Mouse (Mus musculus) brain, embryonic 18.5 days (tissue): ENCODE data around the gene Disc1.

Experiments
- DNase-seq: peaks from one replicate; pipeline ENCODE4 v3.0.0-alpha.2; 2012; ENCODE audit warnings: low read depth, low spot score

Gene Disc1

DNA sequence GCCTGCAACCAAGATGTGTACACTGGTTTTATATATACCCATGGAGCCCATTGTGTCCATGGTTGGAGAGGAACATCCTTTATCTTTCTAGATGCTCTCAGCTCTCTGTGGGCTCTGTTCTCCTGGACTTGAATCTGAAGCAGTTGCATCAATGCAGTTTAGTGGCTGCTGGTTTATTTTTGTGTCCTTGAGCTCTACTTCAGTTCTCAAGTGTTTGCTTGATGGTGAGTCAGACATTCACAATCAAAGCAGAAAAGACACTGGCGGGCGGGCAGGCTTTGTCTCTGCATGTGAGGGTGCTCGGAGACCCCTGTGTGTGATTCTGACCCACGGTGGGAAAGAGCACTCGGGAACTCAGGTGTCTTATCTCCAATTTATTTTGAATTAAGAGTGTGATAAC is 166.6 kb downstream of the Disc1 start:
- DNase-seq: no peak

DNA sequence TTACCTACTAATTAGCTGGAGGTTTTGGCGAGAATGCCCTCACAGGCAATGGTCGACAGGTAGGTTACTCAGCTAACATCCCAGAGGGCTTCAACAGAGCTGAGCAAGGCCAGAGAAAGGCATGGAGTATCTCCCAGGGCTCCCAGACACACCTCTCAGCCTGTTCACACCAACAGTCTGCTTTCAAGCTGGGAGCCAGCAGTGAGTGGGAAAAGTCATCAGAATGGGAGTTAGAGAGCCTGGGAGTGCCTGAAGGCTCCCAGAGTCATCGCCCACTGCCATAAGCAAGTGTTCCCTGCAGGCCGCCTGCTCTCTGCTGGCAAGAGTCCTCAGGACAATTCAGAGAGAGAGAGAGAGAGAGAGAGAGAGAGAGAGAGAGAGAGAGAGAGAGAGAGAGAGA is 167.1 kb downstream of the Disc1 start:
- no peak for DNase-seq

DNA sequence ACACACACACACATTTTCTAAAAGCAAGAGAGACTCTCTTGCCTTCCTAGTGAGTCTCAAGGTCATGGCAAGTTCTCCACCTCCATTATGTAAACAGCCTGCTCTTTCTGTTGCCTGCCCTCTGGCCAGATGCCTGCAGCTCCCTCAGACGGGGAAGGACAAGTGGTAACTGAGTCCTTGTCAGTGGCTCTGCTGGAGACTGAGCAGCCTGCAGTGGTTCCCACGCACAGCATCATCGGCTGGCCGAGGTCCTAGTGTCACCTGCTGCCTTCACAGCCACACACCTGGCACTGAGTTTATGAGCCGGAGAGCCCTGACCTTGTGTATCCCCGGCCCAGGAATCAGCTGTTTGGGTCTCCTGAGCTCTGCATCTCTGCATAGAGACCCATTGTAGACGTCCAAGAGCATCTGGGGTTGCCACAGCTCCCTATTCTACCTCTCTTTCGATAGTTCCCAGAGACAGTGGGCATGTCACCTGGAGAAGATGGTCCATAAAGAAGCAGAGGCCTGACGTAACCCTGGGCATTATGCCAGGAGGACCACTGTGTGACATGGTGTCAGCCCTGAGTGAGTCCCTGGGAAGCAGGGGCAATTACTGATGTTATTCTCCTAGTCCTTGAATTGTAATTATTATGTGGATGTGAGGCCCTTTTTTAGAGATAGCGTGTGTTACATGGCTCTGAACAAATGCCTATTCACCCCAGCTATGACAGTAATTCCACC is 169.2 kb downstream of the Disc1 start:
- no peak for DNase-seq

DNA sequence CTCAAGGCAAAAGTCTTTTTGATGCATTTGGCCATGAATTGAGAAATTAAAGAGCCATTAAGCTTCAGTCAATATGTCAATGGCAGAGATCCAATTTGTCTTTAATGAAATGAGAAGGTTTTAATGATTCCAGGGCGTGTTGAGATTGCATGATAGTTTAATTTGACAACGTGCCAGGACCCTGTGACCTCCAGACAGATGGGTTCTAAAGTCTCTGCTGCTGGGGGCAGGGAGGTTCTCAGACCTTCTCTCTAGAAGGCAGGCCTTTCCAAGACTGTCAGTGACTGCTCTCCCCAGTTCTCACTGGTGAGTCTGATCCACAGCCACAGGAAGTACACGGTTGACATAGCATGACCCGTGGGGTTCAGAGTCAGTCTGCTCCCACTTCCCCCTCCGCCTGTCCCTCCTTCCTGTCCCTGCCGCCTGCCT is 170.3 kb downstream of the Disc1 start:
- no peak for DNase-seq

DNA sequence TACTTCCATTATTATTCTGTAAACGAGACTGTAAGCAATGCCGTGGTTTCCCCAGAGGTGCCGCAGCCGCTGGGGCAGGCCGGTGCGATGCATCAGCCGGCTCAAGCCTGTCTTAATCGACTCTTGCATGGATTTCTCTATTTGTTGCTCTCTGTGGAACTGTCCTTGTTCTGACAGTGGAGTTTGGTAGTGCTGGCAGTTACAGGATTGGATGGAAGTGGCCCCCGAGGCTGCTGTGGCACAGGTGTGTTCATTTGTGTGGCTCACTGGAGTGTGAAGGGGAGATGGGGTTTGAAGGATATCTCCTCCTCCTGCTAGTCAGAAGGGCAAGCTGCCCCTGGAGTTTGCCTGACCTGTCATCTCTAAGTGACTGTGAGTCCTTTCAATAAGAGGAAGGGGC is 171.3 kb downstream of the Disc1 start:
- no peak for DNase-seq

DNA sequence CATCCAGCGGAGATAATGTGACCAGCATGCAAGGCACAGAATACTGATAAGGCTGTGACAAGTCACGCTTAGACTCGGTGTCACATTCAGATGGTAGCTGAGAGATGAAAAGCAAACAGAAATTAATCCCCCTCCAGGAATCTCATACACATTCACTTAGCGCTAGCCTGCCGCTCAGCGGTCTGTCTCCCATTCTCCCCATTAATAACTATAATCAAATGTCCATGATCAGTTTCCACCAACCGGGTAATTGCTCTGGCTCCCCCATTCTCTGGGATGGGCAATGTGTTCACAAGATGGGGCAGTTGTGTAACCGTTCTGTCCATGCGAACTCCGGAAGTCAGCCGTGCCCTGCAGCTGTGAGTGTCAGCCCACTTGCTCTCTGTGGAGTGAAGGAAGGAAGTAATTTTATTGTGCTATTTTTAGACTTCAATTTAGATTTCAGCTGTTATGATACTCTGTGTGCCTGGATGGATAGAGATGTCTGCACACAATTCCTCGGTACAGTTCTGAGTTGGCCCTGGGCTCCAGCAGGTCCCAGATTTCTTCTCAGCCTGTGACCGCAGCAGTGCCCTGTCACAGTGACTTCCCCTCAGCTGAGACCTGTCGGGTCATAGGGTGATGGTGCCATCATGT is 173.1 kb downstream of the Disc1 start:
- no peak for DNase-seq

DNA sequence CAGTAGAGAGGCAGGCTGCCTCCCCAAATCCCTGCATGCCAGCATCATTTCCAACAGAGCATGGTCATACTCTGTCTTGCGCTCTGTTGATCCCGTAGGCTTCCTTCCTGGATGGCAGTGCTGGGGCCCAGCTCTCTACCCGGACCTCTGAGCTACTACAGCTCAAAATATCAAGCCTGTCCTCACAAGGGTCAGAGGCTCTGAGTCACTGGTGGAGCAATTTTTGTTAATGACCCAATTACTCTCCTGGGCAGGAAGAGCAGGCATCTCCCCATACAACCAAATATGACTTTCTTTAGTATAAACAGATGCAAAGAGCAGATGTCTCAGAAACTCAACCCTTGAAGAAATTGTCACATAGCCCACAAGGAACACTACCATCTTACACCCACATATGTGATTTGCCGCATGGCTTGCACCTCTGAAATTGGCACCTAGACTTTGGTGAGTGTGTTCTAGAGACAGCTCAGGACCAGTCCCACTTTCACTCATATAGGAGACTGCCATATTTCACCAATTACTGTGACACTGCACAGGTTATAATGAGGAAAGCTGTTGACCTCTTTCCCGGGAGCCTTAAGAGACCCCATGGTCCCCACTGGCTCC is 176.6 kb downstream of the Disc1 start:
- no peak for DNase-seq

DNA sequence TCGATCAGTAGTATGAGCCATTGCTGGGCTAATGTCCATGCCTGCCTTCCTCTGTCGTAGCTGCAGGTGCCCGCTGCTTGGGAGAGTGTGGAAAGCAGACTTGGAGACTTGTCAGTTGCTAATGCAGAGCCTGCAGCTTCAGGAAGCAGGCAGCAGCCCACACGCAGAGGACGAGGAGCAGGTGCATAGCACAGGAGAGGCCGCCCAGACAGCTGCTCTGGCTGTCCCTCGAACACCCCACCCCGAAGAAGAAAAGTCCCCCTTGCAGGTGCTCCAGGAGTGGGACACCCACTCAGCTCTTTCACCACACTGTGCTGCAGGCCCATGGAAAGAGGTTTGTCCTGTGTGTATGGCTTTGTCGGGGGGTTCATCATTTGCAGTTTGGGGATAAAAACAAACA is 178.7 kb downstream of the Disc1 start:
- no peak for DNase-seq

DNA sequence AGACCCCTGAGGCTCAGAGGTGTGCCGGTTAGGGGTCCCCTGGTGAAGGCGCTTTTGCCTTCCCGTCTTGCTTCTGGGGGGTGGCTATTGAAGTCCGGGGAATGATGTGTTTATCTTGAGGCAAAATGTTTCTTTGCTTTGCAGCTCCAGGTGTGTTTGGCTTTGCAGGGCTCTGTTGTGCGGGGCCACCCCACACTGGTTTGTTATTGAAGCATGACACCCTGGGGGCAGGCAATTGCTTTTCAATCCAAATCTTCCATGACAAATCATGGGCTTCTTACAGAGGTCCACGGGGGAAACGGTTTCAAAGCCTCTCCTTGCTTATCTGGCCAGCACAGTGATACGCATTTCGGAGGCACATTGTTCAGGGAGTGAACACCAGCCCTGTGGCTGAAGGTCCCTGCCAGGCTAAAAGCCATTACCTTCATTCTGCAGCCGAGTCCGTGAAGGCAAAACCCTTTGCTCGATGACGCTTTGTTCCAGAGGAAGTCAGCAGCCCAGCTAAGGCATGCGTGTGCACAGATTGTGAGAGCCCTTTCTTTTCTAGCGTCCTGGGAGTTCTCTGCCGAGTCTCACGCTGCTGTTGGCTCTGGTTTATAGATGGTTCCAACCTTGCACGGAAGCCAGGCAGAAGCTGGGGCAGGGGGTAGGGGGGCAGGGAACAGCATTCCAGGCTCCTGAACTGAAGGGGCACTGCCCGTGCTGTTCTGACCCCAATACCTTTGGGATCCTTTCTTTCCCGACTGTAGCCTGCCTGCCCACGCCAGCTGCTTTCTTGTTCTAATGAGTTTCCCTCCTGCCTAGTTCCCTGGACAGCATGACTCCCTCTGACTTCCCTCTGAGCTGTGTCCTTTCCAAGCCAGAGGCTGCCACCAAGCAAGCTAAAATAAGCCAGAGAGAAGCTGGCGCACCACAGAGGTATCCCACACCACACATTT is 182.2 kb downstream of the Disc1 start:
- DNase-seq: no peak

DNA sequence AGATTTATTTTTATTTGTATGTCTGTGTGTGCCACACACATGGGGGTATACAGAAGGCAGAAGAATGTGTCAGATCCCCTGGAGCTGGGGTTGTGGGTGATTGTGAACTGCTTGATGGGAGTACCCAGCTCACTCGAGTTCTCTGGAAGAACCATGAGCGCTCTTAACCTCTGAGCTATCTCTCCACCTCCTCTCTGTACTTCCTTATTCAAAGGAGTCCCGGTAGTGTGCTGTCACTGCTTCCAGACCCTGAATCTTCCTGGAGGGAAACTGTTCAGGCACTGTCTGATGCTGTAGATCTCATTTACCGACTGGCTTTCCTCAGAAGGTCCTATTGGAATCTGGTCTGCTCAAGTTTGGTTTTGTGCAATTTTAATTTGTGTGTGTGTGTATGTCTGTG is 186.8 kb downstream of the Disc1 start:
- no peak for DNase-seq

DNA sequence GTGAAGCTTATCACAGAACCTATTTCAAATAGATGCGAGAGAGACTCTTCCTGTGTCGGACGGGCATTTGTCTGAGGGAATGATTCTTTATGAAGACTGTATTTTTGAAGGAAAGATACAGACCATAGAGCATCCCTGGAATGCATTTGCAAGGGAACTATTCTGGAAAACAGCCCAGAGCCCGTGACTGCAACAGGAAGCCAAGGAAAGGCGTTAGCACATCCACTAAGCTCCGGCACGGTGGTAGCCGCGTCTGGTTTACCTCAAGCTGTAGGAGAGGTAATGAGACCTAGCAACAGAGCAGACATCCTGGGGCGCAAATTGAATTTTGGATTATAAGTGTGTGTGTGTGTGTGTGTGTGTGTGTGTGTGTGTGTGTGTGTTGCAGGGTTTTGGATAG is 188.4 kb downstream of the Disc1 start:
- DNase-seq: no peak

DNA sequence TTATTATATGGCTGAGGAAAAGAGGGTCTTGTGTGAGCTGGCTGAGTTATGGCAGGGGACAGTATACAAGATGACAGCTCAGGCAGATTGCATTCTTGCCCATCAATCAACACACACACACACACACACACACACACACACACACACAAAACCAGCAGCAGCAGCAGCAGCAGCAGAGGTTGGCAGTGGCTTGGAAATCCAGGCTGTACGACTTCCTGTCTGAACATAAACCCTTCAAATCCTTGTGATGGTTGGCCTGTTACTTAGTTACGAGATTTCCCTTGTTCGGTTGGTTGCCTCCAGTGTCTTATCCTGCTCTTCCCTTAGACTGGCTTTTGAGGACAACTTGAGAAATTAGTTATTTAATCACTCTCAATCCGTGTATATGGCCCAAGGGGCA is 188.9 kb downstream of the Disc1 start:
- no peak for DNase-seq

DNA sequence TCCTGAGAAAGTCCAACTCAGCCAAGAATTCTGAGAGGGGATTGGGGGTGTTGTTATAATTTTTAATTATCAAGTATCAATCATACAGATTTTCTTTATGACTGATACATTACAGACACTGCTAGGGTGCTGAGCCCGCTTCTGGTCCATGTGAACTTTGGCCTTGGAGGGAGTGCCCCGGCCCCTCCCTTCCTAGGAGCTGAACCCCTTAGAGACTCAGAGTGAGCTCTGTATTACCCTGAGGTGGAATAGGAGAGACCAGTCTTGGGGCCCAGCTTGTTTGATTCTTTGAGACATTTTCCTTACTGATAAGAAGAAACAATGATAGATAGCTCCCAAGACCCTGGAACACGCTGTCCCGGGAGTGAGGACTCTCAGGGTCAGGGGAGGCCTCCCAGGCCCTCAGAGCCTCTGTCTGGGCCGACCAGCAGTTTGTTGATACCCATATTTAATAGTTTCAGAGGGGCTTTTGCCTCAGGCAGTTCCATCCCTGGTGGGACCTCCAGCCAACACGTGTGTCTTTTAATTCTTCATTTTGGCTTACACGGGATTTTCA is 192.8 kb downstream of the Disc1 start:
- no peak for DNase-seq

DNA sequence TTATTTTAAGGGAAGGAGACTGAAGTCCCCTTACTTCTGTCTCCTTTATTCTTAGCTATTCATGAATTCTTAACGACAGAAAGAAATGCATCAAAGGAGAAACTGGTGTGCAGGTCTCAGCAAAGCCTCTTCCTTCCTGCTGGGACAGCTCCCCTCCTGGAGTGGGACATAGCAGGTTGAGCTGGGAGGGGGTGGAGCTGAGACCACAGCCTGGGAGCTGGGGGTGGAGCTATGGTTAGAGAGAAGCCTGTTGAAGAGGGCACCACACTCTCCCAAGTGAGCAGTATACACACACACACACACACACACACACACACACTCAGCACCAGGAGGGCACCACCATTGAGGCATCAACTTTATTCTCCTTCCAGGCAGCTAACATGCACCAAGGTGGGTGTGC is 193.4 kb downstream of the Disc1 start:
- no peak for DNase-seq

DNA sequence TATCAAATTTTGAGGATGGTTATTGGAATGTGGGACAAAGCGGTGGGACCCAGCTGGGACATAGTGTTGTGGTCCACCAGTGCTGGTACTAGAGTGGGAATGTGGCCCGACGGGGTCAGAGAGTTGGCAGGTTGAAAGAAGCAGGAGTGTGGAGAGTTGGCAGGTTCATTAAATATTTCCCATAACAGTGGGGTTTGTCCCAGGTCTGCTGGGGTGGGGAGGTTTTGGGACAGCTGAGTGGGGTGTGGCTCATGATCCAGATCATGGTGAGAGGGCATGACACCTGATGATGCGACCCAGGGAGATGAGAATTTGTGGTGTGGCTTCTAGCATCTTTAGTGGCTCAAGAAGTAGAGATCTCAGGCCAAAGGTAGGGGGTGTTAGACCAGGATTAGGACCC is 199.0 kb downstream of the Disc1 start:
- DNase-seq: no peak

DNA sequence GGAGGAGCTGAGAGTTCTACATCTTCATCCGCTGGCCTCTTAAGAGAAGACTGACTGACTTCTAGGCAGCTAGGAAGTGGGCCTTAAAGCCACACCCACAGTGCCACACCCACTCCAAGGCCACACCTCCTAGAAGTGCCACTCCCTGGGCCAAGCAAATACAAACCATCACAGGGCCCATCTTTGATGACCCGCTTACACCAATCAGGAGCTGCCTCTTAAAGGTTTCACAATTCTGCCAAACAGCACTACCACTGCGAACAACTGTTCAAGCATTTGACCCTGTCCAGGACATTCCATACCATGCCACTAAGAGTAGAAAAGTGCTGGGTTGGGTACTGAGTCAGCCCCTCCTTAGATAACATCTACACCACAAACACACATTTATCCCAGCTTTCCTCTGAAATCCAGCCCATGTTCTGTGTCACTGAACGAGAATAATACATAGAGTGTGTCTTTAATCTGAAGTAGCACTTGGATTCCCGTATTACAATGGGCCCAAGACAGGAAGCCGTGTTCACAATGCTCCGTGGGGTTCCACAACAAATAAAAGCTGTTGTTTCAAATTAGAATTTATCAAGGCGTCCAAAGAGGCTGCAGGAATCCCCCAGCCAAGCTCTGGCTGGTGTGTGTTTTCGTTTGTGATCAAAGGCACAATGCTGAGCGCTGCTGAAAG is 199.6 kb downstream of the Disc1 start:
- no peak for DNase-seq

DNA sequence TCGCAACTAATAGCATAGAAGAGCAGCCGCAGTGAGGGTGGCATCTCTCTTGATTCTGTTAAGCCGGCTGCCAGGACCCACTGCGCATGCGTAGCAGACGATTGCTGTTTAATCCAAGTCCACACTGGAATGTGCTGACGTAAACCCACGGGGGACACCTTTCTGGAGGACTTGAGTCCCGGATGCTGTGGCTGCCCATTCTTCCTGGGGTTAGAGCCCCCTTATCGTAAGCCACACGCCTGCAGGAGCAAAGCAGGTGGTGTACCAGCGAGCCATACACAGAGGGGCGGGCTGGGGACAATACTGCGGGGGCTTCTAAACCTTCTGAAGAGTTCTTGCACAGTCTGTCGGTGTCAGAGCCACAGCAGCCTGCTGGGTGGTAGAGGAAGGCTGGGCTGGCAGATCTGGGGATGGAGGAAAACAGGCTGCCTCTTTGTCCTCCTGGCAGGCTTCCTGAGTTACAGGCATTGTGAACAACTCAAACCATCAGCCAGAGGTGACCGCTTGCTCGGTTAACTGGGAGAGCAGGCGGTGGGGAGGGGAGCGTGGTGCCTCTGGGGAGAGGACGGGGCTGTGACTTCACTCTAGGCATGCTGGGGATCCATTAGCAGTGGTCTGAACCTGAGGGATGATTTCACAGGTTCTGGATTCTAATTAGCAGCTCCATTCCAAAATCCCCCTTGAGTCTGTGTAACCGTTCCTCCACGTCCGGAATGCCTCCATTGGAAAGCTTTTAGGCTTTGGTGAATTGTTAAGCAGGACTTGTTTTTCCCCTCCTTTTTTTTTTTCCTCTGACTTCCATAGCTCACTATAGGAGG is 200.4 kb downstream of the Disc1 start:
- DNase-seq: peak; percentile 90

DNA sequence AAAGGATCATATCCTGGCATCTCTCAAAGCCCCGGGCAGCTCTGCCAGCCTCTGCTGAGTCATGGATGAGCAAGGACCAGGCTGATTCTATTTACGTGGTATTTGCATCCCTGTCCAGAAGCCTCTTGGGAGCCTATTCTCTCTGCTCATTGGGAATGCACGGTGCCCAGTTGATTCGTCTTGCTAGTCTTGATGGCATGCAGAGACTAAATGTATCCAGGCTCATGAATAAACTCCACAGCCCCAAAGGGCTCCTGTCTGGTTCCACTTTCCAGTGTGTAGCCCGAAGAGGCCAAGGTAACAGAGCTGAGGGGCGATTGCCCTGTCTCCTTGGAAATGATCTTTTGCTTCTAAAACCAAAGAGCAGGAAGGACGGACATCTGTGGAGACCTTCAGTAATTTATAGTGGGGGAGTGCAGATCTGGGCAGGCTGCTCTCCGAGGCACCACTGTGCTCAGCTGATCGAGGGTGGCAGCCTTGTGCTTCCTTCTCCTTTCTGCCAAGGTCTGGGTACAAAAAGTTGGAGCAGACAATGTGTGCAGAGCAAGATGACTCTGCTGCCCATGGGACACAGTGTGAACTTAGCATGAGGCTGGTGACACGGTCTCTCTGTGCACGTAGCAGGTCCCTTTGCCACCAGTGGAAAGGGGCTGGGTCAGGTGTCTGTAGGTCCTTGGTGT is 201.2 kb downstream of the Disc1 start:
- DNase-seq: no peak

DNA sequence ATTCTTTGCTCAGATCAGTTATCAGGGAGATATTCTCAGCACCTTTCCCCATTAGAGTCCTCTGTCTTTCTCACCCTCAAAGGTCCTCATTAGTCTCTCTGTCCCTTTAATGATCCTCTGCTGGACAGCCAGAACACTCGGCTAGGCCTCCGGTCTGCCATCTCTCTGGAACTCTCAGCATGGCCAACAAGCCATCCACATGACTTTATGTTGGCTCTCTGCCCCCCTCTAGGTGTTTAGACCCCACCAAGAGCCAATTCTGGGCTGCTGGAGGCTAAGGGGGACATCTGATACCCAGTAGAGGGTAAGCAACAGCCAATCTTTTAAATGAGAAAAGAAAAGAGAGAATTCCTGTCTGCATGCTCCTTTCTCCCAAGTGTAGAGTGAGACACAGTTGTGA is 203.7 kb downstream of the Disc1 start:
- DNase-seq: no peak
